Mouse (Mus musculus) layer of hippocampus, postnatal 25 days (tissue): ENCODE results near the gene Ptcd2. TPM values are rescaled to one million over a fixed set of nuclear protein-coding genes. Genes with fewer than 3 reads are reported as not detected.
"Not testable (repeated sequence)": the region's sequence is repeated elsewhere in the genome, so short reads cannot be mapped to it uniquely, and the experiment has no call there.

Source experiments
- DNase-seq, 2 experiments: peaks; one replicate each; pipeline ENCODE4 v3.0.0; 2022; ENCODE audit warnings: mixed read lengths in 2 of 2, low spot score in 1 of 2; ENCODE audit errors: extremely low spot score in 1 of 2
- total RNA-seq, 2 experiments: library from RNA; stranded (reverse); gene quantifications; 2 replicates each; pipeline ENCODE4 v1.2.3; 2021

The Ptcd2 gene
- total RNA-seq, 2 experiments from 2014 or later: 28.2 to 33.0 TPM

DNA sequence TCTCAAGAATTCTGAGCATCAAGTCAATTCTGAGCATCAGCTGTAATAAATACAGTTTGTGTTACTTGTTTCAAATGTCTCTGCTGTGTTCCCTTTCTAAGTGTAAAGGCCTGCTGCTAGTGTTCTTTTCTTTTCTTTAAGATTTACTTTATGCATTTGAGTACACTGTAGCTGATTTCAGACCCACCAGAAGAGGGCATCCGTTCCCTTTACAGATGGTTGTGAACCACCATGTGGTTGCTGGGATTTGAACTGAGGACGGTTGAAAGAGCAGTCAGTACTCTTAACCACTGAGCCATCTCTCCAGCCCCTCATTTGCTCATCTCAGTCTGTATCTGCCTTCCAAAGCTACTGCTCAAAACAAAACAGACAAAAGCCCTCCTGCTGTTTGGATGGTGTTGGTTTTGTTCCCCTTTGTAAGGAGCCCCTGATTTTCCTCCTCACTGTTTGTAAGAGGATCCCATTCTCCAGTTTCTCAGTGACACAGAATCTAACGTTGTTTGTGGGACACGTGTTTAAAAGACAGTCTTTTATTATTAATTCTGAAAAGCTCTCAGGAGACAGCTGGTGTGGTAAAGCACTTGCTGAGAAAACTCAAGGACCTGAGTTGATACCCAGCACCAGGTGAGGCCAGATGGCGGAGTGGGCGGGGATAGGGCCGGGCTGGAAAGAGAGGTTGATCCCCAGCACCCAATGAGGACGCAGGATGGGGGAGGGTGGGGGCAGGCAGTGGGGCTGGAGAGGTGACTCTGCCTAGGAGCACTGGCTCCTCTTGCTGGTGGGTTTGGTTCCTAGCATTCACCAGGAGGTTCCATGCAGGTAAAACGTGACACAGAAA, 12.1 kb upstream of the Ptcd2 start:
- DNase-seq: no peak

DNA sequence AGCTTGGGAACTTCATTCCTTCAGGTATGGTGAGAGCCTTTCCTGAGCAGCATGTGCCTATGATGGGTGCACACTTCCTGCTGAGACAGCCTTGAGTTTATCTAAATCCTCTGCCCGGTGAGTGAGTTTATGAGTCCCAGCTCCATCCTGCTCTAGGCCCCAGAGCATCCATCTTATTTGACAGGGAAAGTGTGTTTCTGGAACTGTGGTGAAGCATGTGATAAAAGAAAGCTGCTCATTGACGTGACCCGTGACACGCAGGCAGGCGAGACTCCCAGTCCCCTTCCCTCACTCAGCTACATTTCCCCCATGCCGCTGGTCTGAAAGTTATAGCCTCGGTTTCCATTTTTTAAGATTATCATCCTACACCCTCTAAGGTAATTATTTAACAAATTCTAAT, 11.4 kb upstream of the Ptcd2 start:
- DNase-seq: no peak

DNA sequence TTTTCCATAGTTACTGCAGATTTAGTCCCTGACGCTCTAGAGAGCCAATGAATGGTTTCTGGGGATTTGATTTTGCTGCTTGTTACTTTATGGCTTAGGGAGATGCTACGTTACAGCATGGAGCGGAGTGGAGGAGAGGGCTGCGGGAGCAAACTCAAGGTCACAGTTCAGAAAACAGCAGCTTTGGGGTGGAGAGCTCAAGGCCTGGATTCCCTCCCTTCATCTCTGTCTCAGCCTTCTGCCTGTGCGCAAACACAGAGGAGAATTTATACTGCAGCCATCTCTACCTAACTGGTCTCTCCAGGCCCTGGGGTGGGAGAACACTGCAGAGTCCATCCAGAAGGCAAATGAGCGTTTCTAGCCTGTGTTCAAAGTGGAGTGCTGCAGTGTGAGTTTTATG, 10.6 kb upstream of the Ptcd2 start:
- DNase-seq: no peak

DNA sequence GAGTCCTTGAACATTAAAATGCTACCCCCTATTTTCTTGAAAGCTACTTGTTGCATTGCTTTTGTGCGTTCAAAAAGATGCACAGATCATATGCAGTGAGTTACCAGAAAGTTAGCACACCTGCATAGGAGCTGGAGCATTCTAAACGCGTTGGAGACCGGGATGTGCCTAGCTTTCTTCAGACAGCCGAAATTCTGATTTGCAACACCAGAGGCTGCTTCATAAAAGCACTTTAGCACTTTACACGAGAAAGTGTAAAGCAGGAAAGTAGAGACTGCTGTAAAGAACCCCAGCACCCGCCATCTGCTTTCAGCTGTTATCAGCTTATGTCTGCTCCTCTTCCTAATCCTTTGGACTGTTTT, 9.0 kb upstream of the Ptcd2 start:
- DNase-seq: no peak

DNA sequence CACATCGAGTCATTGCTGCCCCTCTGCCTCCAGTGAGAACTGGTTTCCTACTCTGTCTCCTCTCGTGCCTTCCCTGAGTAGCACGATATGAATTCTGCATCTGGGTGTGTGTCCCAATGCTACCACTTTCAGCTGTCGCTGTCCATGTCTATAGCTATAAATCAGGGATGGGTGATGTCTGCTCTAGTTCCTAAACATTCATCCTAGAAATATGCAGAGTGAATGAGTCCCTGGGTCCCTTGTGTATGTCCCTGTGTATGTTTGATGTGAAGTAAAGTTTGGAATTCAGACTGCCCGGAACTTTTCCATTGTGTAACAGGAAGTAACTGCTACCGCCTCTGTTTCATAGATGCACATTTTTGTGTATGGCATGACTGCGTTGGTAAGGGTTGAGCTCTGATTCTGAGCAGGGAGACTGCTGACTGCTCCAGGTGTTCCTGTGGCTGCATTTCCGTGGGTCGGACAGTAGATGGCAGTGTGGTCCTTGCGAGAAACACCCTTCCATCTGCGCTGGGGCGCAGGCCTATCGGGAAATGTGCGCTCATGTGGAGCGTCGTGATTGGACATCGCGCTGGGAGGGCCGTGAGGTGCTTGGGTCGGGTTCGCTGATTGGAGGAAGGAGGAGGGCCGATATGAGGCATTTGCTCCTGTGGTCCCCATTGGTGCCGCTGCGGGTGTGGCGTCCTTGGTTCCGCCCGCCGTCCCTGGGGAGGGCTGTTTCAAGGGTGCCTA, 8.4 kb upstream of the Ptcd2 start:
- peak; percentile 83 to 84 for DNase-seq

DNA sequence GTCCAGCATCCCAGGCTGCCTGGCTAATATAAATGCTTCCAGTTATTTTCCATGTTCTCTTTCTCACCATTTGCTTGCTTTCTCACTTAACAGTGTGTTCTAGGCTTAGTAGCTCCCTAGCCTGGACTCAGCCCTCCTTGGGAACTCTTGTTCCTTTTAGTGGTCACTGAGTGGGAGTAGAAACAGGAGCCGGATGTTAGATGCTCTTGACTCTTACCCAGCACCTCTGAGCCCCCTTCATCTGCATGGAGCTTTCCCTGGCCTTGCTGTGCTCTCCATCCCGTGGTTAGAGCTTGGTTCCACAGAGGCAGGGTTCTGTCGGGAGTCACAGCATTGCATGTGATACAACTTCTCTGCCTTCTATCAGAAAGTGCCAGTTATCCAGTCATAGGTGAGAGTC, 7.1 kb upstream of the Ptcd2 start:
- DNase-seq: no peak

DNA sequence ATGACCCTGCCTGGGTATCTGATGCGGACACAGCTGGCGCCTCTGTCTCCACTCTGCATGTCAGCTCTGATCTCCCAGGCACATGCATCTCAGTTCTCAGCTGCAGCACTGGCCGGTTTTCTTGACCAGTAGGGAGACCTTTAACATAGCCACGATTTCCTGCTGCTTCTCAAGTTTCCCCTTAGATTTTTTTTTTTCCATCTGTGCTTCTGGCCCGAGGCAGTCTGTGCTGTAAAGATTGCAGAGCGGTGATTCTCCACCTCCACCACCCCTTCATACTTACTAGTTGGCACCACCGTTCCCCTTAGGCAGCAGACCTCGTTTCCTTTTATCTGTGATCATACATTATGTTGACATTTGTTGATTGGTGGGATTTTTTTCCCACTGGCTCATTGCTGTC, 6.7 kb upstream of the Ptcd2 start:
- DNase-seq: no peak

DNA sequence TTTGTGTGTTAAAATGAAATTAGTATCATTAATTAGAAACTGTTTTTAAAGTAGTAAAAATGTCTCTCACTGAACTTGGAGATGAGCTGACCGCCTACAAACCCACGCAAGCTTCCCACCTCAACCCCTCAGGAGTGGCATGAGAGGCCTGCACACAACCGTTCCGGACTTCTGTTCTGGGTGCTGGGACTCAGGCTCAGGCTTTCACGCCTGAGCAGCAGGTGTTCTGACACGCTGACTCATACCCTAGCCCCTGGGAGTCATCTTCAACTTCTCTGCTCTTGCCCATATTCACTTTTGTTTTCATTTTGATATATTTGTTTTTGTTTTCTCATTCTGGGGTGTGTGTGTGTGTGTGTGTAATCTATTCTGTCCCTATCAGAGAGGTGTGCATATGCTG, 5.5 kb upstream of the Ptcd2 start:
- no peak for DNase-seq

DNA sequence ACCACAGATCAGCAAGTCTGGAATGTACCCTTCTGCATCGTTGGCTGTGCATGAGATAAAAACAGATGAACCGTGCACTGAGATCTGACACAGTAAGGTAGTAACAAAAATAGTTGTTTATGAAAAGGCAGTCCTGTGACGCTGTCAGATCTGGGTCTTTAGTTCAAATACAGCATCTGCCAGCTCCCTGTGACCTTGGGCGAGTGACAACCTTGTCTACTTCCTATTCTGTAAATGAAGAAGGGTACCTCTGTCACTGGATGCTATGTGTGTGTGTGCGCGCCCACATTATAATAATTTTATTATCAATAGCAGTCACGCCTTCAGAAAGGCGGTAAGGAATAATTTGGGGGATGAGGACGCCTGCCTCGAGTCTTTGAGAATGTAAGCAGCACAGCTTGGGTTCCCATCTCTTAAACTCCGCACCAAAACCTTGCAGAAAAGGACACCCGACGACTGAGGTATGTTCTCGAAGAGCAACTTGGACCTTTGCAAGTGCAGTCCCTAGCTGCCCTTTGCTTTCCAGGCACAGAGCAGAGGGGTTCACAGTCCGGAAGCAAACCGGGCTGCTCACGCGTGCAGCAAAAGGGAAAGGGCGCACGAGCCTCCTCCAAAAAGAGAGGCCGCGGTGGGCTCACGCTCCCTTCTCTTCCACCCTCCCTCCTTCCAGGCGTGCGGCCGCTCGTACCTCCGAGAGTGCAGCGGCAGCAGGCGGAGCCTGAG, 468 bp downstream of the Ptcd2 start:
- no peak for DNase-seq

DNA sequence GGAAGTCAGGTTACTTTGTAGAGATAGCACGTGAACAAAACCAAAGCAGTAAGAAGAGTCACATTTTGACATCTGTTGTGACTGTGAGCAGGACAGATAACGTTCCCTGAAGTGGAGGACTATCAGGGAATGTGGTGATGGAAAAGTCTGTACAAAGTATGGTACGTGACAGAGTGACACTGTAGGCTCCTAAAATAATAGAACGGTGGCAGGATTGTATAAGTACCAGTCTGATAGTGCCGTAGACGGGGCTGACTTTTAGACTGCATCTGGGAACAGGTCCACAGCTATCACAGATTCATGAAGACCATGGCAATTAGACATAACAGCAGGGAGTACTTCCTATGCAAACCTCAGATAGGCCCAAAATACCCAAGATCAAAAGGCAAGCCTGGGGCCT, 3.0 kb downstream of the Ptcd2 start:
- no peak for DNase-seq

DNA sequence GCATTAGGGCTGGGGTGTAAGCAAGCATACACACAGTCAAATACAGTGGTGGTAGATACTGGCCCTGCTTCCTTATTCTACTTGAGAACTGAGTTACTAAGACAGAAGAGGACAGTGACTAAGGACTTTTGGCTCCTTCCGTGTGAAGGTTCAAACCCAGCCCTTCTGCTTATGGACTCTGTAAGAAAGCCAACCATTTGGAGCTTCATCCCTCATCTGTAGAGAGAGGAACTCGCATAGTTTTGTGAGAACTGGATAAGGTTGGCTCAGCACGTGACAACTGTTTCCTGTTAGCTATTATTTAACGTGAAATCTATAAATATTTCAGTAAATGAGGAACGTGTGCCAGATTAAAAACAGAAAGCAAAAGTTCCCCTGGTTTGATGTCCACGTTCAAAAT, 7.0 kb downstream of the Ptcd2 start:
- DNase-seq: no peak

DNA sequence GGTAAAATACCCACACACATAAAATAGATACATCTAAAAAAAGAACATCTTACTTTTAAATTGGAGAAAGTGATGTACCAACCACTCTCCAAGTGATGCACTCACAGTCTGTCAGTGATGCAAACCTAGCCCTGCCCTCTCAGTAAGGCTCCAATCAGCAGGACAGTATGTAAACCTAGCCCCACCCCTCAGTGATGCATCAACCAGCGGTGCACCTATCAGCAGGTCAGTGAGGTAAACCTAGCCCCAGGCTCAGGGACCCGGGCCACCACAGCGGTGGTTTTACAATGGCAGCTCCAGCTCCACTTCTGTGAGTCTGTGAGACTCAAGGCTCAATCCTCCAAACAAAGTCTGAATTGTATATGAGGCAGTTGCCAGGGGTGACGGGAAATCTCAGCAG, 13.2 kb downstream of the Ptcd2 start:
- DNase-seq: no peak

DNA sequence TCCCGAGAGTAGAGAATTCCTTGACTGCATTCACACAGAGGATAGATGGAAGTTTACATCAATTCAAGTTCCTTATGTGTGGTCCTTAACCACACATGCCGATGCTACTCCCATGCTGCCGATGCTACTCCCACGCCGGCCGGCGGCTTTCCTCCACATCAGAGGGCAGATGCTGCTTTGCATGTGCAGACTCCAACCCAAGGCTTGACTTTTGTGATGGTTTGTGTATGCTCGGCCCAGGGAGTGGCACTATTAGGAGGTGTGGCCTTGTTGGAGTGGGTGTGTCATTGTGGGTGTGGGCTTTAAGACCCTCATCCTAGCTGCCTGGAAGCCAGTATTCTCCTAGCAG, 20.2 kb downstream of the Ptcd2 start:
- DNase-seq: not testable (repeated sequence)

DNA sequence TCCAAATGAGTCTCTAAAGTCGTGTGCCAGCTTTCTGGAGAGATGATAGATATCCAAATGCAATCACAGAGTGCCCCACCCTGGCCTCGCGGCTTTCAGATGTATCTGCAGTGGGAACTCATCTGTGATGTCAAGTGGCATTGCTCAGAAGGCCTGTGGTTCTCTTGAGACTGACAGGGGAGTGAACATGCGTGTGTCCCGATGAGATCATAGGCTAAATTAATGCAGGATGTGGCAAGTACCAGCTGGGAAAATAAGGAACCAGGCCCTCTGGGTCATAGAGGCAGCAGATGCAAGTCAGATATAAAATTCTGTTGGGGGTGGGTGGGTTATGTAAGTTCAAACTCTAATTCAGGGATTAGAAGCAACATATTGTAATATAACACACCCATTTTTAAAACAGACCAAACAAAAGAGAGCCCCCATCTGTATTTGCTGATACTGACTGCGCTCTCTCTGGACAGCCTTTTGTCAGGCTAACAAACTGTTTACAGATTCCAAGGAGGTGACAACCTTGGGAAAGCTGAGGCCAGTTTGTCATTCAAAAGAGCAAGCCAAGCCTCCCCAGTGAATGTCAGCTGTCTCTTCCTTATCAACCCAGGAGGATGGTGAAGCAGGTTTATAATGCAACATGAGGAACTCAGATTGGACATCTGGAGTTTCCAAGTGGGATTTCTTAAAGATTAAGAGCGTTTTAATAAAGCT, 20.7 kb downstream of the Ptcd2 start:
- no peak for DNase-seq

DNA sequence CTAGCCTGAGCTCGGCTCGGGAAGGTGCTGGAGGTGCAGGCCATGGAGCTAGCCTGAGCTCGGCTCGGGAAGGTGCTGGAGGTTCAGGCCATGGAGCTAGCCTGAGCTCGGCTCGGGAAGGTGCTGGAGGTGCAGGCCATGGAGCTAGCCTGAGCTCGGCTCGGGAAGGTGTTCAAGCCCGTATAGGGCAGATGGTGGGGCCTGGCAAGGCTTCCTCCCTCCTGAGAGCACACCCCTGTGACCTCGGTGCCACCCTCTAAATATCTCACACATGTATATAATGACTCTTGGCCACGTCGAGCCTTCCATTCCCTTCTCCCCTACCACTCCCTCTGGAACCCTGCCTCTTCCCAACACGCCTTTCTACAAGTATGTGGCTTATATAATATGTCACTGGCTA, 21.6 kb downstream of the Ptcd2 start:
- not testable (repeated sequence) for DNase-seq

DNA sequence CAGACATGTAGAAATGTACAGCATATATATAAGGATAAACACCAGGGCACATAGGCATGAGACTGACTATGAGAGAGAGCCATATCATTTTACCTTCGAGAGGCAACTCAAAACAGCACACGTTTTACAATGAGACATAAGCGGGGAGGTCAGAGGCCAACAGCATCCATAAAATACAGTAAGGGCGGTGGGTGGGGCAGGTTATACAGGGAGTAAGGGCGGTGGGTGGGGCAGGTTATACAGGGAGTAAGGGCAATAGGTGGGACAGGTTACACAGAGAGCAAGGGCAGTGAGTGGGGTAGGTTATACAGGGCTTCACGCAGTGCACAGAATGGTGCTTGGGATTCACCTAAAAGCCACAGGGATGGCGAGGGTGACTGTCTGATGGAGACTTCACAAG, 24.1 kb downstream of the Ptcd2 start:
- DNase-seq: no peak

DNA sequence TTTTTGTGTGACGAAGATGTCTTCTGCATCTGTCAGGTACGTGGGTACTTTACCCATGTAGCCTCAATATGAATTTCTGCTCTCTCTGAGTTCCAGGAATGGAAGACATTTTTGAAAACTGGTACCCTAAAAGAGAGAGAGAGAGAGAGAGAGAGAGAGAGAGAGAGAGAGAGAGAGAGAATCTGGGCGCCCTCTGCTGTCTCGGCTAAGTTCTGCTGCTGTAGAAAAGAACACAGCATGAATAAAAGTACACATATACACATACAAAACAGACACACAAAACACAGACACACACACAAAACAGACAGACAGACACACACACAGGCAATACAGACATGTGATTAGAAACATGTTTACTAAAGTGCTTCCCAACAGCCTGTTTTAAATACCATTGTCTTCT, 27.4 kb downstream of the Ptcd2 start:
- DNase-seq: peak; percentile 33 to 75

DNA sequence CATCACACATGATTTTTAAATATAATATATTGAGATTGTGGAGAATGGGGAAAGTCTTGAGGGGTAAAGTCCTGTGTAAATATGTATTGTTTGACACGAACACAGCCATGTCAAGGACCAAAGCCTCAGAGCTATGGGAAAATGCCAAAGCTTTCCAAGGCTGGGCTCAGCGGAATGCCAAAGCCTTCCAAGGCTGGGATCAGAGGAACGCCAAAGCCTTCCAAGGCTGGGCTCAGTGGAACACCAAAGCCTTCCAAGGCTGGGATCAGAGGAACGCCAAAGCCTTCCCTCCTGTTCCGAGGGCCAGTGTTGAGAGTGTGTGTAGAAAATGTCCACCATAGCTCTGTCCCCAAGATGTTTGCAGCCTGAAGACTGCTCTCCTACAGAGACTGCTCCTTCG, 28.1 kb downstream of the Ptcd2 start:
- no peak for DNase-seq

DNA sequence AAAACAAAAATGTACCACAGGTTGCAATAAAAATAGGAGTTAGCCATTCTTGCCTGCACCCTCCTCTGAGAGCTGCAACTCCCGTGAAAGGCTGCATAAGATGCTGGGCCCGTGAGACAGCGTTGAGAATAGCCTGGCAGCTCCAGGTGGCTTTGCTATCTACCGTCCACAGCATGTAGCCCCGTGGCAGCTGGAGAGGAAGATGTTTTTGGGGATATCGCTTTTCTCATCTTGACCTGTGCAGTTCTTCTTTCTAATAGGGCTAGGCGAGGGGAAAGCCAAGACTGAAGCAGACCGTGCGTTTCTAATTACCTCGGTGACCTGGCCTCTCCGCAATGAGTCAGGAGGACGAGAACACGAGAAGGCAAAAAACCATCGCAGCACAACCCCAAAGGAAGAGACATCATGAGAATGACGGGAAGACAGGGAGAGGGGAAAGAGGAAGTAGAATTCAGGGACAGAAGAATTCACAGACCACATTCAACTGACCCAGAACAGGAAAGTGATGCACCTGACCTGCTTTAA, 29.8 kb downstream of the Ptcd2 start:
- no peak for DNase-seq

DNA sequence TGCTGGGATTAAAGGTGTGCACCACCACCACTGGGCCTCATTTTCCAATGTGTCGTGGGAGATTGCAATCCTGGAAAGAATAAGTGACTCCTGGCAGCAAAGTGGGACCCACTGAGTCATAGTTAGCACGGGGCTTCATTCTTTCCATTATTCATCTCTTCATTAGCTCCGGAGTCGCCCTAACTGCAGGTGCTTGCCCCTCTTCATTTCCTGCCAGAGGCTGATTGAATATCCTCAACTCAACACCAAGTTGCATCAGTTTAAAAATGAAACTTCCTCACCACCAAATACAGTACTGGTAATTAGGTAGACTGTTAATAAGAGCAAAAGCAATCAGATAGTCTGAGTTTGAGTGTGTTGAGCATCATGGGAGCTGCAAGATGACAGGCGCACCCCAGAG, 30.4 kb downstream of the Ptcd2 start:
- DNase-seq: no peak

DNA sequence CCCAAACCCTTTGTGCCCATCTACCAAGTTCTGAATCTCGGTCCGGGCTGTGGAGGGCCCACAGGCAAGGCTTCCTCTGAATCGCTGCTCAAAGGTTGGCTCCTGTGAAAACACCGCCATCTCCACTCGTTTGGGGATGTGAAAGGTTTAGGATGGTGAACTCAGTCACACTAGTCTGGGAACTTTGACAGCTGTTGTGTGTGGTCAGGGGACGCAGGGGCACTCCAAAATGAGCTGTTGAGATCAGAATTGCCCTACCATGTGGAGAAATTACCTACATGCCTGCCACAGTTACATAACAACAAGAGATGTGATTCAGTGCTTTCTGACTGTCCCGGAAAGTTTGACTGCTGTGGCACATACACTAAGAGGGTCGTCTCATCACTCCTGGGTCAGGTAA, 36.1 kb downstream of the Ptcd2 start:
- DNase-seq: no peak
